Mouse (Mus musculus): ENCODE results near the gene Tspan14.

Tspan14 gene

DNA sequence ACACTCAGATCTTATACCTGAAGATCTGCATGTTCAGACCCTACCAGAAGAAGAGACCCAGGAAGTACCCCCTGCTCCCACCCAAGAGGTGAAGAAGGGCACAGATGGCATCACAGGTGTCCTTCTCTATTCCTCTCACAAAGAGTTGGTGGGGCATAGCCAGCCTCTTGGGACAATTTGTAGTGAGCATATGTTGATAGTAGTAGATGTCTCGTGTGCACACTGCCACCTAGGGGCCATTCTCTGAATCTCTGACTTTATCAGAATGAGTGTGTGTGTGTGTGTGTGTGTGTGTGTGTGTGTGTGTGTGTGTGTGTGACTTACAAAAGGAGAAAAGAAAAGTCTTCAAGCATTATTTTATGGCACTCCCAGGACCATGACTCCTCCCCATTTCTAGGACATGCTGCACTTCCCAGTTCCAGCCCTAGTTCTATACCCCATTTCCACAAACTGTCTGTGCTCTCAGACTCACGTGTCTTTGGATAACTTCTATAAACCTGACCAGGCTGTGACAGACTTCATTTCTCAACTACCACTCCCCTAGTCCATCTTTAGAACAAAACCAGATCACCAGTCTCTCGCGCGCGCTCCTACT lies 8.6 kb upstream of the Tspan14 start:
- no peak for DNase-seq (ENCODE audit: low spot score)

DNA sequence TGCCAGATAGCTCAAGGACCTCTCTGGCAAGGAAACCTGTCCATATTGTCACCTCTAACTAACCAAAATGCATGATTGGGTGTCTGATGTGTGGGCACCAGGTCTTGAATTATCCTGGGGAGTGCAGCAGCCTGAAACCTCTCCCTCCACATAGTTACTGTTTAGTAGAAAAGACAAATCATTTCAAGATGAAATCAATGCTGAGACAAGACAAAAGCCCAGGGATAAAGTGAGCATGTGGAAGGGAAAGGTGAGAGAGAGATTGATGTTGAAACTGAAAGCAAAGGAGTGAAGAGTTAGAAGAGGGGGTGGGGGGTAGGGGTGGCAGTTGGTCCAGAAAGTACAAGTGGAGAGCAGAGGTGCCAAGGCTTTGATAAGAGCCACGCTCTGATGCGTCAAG lies 1.4 kb upstream of the Tspan14 start:
- no peak for DNase-seq (ENCODE audit: low spot score)

DNA sequence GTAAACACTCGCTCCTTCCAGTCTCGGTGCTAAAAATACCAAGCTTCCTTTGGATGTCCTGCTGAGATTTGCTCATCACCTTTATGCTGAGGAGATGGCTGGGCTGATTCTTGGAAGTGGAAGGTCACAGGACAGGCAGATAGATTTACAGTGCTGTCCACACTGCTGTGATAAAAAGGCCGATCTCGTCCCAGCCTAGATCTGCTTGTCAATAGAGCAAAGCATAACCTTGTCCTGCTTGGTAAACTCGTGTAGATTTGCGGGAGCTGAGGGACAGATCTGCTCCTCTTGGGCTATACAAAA lies 942 bp upstream of the Tspan14 start:
- no peak for DNase-seq (ENCODE audit: low spot score)

DNA sequence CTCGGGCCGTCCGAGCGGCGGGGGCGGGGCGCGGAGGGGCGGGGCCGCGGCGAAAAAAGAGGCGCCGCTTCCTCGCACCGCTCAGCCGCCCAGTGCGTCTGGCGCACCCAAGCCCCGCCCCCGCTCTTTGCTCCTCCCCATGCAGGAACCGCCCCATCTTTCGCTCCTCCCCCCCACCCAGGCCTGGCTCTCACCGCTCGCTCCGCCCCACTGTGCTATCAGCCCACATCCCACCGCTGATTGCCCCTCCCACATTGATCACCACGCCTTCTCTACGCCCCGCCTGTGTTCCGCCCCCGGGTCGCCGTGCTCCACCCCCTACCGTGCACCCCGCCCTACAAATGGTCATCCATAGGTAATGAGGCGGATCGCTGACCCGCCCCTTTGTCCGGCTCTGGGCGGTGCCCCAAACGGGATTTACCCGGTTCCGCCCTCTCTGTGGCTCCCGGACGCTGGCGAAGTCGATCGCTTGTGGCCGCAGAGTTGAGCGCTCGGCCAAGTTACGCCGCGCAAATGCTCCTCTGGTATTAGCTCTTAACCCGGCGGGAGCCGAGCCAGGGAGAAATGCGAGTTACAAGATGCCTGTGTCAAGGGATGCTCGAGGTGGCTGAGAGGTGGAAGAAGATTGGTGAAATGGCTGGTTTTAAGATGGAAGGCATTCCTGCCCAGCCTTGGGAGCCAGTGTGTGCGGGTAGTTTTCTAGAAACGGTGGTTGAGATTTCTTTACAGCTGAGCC lies 423 bp upstream of the Tspan14 start:
- peak; percentile 97 for DNase-seq (ENCODE audit: low spot score)

DNA sequence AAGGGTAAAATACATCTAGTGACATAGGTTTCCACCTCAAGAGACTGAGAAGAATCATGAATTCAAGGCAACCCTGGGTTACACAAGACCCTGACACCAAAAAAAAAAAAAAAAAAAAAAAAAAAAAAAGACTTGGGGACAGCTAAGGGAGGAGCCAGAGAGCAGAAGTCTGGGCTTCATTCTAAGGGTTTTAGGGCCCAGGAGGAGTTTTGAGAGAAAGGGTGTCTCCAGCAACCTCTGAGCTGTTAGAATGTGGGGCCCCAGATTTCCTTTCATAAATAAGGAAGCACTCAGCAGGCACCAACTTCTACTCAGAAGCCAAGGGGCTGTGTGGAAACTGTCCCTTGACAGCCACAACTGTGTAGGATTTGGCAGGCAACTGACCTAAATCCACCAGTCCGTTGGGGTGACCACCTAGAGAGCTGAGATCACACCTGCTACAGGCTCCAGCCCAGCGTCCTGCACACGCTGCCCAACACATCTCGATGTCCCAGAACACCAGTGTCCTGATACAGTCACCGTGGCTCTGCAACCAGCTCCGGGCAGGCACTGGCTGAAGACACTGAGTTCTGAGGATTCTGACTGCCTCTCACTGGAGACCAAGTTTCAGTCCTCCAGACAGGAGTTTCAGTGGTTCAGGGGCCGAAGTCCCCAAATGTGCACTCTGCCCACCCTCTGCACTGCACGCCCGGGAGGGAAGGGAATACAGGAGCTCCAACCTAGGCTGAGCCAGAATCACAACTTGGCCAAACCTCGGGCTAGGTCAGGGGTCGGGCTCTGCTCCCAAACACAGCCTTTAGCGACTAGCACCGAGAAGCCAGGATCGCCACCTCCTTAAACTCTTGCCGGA lies 875 bp downstream of the Tspan14 start:
- peak; percentile 22 for DNase-seq (ENCODE audit: low spot score)

DNA sequence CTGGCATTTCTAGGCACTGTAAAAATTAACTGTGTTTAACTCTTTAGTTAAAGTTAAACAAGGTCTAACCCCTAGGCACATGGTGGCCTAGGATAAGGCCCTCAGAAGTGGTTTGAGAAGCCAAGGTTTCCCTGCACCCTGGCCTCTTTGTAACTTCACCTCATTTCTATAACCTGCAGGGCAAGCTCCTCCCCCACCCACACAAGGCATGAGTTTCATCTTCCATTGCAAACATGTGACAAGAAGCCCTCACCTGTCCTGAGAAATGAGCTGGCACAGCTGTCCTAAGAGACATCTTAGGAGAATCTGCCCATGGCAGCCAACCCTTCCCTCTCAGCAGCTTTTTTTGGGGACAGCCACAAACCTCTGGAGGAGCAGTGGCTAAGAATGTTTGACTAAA lies 1.7 kb downstream of the Tspan14 start:
- no peak for DNase-seq (ENCODE audit: low spot score)

DNA sequence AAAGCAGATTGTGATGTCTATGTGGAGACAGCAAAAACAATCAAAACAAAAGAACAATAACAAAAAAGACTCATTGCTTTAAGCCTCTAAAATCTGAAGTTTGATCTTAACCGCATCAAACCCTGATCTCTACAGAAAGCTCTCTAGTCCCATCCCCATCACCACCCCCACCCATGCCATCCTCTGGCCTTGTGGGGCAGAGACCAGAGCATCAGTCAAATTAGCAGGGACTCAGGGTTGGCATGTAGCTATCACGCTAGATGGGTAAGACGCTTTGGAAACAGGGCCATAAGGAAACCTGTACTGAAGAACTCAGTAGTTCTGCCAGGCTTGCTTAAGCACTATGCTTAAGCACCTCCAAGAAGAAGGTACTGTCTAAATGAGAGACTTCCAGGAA lies 2.4 kb downstream of the Tspan14 start:
- DNase-seq (ENCODE audit: low spot score), result no peak

DNA sequence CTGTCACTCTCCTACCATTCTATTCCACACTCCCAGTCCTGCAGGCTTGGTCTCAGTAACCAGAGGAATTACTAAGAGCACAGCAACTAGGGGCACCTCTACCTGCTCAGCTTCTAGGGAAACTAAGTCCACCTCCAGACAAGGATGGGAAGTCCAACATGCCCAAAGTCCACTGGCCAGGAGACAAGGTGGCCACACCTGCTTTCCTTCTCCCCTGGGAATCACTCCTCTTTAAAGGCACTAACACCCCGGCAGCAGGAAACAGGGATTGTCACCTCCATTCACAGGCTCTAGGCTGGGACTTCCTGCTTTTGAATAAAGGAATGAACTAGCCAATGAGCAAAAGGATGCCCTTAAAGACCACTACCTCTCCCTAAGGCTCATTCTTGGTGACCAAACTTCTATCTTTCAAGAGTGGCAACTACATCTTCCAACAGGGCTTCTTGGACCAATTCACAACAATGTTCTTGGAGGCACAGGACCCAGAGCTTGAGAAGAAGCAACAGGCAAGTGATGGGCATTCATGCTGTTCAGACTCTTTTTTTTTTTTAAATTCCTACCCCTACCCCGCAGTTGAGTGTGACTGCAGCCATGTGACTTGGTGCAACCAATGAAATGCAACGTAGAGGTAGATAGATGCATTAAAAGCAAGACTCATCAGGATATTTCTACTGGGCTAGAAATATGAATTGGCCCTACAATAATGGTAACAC lies 3.0 kb downstream of the Tspan14 start:
- no peak for DNase-seq (ENCODE audit: low spot score)

DNA sequence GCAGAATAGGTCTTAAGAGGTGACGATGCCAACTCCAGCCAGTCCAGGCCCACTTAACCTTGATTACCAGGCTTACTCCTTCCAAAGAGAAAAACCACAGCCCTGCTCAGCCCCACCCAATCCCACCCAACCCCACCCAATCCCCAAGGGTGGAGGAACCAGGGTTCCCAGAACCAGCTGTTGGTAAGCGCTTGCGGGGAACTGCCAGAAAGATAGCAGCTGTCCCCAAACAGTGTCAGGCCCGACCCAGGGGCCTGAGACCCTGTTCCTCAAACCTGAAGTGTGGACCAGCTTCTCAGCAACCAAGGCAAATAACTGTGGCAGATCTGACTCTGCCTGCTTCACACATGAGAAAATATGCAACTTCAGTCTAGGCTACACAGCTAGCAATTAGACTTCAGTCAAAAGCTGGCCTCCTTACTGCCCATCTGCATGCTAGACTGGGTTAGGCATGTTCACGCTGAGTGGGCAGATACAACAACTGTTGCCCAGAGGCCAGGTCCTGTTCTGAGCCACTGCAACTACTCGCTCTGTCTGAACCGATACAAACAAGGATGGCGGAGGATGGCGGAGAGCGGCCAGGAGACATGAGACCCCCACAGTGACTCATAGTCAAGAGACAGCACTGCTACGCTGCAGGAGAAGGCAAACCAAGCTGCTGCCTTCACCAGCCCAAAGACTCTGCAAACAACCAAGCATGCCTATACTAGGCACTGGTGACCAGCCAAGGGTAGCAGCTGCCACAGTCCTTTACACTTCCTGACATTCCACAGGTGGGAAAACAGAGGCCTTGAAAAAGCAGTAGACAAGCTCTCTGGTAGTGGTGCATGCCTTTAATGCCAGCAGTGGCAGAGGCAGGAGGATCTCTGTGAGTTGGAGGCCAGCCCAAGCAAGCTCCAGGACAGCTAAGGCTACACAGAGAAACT lies 4.0 kb downstream of the Tspan14 start:
- DNase-seq (ENCODE audit: low spot score), result no peak

DNA sequence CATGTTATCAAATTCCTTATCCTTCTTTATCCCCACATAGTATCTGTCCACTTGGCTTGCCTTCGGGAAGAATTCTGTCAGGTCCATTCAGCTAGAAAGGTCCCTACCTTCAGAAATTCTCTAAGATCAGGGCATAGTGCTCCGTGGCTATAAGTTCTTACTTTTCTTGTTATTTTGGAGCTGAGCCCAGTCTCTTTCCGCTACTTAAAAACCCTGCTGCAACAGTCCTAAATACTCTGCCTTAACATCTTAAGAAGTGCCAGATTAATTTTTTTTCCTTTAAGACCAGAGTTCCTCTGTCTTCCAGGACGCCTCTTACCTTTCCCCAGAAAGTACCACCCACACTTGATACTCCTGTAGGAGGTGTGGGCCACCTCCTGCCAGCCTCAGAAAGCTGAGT lies 6.4 kb downstream of the Tspan14 start:
- DNase-seq (ENCODE audit: low spot score), result no peak

DNA sequence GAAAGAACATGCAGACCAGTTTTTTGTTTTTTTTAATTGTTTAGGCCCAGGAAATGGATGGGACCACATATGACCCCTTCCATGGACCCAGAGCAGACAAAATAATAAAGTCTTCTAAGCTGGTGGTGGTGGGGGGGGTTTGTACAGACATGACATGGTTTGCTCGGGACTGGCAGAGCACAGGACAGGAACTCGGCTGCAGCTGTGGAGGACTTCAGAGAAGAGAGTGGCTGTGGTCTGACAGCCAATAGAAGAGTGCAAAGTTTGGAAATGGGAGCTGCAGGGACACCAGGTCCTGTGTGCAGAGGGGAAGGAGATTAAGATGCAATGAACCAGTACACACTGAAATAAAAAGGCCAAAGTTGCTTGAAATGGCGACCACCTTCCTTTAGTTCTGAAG lies 7.0 kb downstream of the Tspan14 start:
- no peak for DNase-seq (ENCODE audit: low spot score)

DNA sequence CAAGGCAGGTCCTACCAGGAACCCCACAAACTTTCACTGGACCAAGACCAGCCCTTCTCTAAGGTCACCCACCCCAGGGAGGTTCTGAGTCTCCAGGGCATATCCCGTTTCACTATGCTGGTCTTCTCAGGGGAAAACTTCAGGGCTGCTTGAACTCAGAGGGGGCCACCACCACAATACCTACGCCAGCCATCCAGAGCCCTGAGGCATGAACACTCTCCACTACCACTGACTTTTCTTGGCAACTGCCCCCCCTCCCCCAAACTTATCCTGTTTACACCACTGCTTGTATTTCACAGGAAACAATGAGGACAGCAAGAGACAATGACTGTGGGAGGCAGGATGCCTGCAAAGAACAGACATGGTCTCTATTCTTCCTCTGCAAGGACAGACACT lies 7.6 kb downstream of the Tspan14 start:
- no peak for DNase-seq (ENCODE audit: low spot score)

DNA sequence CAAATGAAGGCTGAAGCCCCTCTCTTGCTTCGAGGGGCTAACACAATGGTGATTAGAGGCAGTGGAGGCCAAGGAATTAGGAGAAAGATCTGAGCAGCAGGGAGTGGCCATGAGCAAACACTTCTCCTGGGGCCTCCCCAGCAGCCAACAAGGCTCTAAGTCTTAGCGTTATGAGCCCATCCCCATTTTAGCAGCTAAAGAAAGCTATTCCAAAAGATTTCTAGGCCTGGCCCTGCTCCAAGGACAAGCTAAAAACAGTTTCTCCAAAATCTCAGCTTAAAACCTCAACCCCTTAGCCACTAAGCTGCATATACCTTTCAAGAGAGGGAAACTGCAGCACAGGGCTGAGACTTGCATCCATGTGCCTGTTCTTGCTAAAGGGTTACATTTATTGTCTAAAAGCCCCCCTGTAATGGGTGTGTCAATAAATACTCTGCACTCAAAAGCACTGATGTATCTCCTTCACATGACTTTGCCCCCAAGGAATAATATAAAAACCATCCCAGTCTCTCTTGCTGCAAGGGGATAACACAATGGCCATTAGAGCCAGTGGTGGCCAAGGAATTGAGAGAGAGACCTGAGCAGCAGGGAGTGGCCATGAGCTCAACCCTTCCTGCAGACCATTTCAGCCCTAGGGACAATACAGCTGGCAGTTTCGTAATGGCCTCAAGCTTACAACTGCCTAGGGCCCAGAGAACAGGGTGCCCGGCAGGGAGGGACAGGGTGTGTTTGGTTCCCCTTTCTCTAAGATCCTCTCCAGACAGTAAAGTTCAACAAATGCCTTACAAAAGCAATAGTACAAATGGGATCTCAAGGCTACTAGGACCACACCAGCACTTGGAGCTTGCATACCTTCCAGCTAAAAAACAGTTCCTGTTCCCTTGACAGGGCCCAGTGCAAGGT lies 8.3 kb downstream of the Tspan14 start:
- DNase-seq (ENCODE audit: low spot score), result no peak

DNA sequence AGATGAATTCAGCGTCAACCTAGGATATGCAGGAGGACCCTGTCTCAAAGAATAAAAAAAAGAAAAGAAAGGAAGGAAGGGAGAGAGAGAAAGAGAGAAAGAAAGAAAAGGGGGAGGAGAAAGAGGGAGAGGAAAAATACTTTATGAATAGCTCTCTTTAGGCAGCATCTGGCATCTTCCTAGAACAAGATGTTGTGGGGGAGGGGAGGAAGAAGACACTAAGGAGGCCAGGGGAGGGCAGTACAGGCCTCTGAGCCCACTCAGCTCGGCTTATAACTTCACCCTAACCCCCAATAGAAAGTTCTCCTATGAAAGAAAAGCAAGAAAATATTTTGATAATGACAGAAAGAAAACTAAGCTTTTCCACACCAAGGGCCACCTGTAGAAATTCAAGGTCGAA lies 9.0 kb downstream of the Tspan14 start:
- DNase-seq (ENCODE audit: low spot score), result no peak

DNA sequence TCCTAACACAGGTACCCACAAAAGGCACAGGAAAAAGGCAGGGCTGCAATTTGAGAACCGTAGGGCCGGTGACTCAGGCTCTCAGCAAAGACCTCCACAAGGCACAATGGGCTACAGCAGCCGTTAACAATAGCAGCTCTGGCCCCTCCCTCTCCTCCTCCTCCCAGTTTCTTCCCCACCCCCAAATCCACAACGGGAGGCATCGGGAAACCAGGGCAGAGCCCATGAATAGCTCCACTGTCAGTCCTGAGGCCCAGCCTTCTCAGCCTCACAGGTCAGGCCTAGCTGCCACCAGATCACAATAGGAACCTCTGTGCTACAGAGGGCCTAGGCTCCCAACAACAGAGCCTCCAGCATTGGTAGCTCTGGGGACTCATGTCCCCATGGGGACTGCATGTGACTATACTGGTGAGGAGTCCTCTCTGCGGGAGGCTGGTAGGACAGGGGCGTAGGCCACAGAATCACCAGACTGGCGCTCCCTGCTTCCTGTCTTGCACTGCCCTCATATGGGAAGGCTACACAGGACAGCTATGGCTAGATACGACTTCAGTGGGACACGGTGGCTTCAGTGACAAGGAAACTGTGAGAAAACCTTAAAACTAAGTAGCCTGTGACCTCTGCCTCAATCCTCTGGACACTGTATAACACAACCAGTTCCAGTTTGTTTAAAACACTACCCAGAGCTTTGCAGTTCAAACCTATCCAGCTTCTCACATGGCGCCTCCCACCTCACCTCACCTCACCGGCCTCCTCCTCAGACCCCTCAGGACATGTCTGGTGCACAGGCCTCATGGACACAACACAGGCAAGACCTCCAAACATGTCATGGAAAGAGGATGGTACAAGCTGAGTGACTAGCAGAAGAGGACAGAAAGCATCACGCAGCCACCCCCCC lies 10.1 kb downstream of the Tspan14 start:
- no peak for DNase-seq (ENCODE audit: low spot score)

DNA sequence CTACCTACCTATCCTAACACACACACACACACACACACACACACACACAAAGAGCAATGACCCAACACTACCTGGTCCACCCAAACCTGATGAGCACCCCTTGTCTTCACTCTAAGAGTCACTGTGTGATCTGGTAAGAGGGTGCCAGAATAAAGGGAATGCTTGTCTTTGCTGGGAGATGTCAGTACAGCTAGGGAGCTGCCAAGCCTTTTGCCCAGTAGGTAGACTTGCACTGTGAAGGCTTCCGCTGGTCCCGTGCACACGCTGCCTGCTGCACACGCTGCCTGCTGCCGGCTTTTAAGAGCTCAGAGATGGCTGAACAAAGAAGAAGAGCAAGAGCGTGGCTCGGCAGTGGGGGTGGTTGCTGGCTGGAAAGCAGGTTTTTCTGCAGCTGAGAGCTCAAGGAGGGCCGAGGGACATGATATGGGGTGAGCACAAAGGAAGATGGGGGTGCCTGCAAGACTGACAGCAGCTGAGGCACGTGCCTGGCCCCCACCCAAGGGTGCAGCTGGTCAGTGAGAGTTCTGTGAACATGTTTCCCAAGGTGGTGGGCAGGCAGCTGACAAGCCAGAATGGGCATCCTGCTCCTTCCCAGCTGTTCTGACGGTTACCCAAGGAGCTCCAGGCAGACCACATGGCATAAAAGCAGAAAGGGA lies 10.9 kb downstream of the Tspan14 start:
- DNase-seq (ENCODE audit: low spot score), result no peak

DNA sequence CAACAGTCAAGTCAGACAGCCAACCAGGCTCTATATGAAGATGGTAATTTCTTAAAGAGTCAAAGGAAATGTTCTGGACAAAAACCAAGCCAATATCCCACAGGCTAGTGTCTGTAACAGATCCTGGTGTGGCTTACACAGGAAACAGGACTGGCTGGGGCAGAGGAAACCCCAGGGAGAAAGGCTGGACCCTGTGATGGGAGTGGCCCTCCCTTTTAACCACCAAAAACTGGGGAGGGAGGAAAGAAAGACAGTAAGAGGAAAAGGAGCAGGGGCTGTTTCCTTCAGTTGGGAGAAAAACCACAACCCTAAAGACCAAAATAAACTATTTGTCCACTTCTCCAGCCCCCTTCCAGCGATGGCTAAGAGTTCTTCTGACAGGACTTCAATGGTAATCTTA lies 11.5 kb downstream of the Tspan14 start:
- no peak for DNase-seq (ENCODE audit: low spot score)

DNA sequence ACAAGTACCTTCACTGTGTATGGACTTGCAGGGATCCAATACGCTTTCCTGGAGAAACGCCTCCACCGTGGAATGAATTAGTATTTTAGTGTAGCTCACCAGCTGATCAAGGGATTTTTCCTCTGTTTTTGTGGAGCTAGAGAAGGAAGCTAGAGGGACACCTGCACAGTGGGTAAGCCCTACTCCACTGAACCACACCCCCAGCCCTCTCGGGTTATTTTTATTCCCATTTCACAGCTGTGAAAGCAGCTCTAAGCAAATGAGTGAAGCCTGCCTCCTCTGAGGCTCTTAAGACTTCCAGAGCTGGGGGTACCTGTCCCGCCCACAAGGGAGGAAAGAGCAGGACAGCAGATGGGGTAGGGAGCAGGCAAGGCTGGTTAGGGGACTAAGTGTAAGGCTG lies 13.2 kb downstream of the Tspan14 start:
- no peak for DNase-seq (ENCODE audit: low spot score)

DNA sequence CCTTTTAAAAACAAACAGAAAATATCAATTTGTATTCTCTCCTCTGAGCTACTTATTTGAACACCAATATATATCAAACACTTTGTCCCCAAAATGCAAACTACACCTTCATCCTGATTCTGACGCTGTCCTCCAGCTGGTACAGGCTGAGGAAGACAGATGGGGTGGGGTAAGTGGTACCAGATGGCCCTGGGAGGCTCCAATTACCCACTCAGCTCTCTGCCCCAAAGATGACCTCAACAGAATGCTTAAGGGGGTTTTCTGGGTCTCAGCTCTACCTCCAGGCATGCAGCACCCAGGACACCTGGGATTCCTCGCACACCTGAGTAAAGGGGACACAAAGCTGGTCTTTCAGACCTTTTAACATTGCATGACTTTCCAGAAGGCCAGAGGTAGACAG lies 13.9 kb downstream of the Tspan14 start:
- DNase-seq (ENCODE audit: low spot score), result no peak

Data from testis, postnatal 14 days (tissue).